Mouse (Mus musculus): ENCODE results near the gene Flcn. TPM values are rescaled to one million over a fixed set of nuclear protein-coding genes. Genes with fewer than 3 reads are reported as not detected.

Gene Flcn
- total RNA-seq, 2 experiments from 2014 or later: 33.3 to 36.1 TPM

GRCm38 (mm10) chr11:59772902-59773301 is 36.9 kb downstream of the Flcn start:
- intact Hi-C loops (cut with DNase I): no loop called here
- no peak for DNase-seq

GRCm38 (mm10) chr11:59772291-59772690 is 37.5 kb downstream of the Flcn start:
- DNase-seq: no peak
- intact Hi-C loops (cut with DNase I): no loop called here

- DNase-seq: no peak
- intact Hi-C loops (cut with DNase I): no loop called here
These were observed 39.1 kb downstream of the Flcn start for GRCm38 (mm10) chr11:59770753-59771152.

- intact Hi-C loops (cut with DNase I): loop anchor here (10.0 kb wide), 1 partner anchor 55 kb away; no protein-coding TSS in a partner anchor
- no peak for DNase-seq
These were observed 40.1 kb downstream of the Flcn start for GRCm38 (mm10) chr11:59769738-59770137.

DNA sequence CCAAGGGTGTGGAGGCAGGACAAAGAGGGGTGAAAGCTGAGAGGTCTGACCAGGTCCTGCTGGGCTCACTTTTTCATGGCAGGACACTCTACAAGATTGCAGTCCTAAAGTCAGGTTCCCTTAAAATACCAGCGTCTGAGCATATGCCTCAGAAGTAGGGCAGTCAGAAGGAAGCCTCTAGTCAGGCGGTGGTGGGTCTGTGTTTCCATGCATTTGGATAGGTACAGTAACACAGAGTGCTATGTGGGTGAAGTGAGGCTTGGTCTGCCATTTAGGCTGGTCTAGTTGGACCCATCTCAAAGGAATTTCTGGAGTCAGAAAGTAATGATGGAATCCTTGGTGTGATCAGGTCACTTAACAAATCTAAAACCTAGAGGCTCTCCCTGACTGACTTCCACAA is 40.5 kb downstream of the Flcn start:
- intact Hi-C loops (cut with DNase I): loop anchor here (10.0 kb wide), 1 partner anchor 55 kb away; no protein-coding TSS in a partner anchor
- DNase-seq: no peak

GRCm38 (mm10) chr11:59760796-59761195 is 49.0 kb downstream of the Flcn start:
- no peak for DNase-seq
- intact Hi-C loops (cut with DNase I): loop anchor here (10.0 kb wide), 1 partner anchor 64 kb away; no protein-coding TSS in a partner anchor

GRCm38 (mm10) chr11:59759626-59760025 is 50.2 kb downstream of the Flcn start:
- no peak for DNase-seq
- intact Hi-C loops (cut with DNase I): loop anchor here (10.0 kb wide), 1 partner anchor 65 kb away; no protein-coding TSS in a partner anchor

- peak; percentile 92 for DNase-seq
- intact Hi-C loops (cut with DNase I): no loop called here
These were observed 50.6 kb downstream of the Flcn start for GRCm38 (mm10) chr11:59759178-59759577.

DNA sequence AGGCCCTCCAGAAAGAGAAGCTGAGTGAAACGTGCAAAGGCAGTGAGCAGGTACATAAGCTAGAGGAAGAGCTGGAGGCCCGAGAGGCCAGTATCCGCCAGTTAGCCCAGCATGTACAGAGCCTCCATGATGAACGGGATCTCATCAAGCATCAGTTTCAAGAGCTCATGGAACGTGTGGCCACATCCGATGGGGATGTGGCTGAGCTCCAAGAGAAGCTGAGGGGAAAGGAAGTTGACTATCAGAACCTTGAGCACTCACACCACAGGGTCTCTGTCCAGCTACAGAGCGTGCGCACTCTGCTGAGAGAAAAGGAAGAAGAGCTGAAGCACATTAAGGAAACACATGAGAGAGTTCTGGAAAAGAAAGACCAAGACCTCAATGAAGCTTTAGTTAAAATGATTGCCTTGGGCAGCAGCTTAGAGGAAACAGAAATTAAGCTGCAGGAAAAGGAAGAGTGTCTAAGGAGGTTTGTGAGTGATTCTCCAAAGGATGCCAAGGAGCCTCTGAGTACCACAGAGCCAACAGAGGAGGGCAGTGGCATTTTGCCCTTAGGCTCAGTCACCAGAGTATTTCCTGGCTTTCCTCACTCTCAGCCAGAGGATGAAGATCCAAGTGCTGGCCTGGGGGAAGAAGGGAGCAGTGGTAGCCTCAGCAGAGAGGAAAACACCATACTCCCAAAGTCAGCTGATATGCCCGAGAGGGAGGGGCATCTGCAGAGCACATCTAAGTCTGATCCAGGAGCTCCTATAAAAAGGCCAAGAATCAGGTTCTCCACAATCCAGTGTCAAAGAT is 51.4 kb downstream of the Flcn start:
- intact Hi-C loops (cut with DNase I): no loop called here
- no peak for DNase-seq

DNA sequence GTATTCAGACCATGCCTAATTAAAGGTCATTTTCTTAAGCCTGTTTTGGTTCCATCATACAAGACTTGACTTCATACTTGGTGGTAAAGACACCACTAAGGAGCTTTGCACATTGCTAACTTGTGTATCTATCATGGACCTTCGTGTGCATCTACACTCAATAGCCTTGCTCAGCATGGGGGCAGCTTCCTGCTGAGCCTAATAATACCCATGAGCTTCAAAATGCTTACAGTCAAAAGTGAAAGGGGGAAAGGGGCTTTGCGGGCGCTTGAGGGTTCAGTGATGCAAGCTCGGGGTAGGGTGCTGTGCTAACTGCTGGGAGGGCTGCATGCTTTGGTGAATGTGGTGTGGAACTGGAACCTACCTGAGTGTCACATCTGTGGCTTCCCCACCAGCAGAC is 53.5 kb downstream of the Flcn start:
- intact Hi-C loops (cut with DNase I): no loop called here
- DNase-seq: no peak

DNA sequence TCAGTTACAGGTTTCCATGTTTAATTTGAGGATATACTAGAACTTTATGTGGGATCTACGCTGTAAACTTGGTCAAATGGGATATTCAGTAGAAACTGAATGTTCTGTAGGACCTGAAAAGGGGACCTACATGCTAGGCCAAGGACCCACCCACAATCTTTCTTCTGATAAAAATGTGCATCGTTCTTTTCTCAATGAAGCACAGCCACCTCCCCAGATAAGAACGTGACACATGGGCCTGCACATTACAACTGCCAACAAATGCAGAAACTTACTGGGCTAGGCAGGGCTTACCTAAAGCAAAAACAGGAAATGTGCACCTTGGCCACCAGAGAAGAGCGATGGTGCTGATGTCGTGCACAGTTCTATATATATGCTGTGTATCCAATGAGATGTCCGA is 55.3 kb downstream of the Flcn start:
- intact Hi-C loops (cut with DNase I): no loop called here
- DNase-seq: no peak

GRCm38 (mm10) chr11:59749050-59749449 is 60.8 kb downstream of the Flcn start:
- DNase-seq: no peak
- intact Hi-C loops (cut with DNase I): loop anchor here (10.0 kb wide), 1 partner anchor 224 kb away; the partner anchor contains the start of gene Zkscan17

DNA sequence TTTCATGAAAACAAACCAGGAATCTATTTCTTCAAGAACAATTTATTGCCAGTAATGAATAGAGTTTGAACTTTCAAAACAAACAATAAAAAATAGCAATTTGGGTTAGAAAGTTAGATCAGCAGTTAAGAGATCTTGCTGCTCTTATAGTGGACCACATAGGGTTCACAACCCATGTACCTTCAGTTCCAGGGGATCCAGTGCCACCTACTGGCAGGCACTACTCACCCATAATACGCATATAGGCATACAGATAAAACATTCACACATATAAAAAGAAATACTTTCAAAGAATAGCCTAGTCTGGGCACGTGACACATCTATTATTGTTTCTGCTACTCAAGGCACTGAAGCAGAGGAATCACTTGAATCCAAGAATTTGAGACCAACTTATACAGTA is 63.2 kb downstream of the Flcn start:
- intact Hi-C loops (cut with DNase I): loop anchor here (2.0 to 10.0 kb wide), 2 partner anchors 122 to 222 kb away; partner anchors contain the start of gene Zkscan17

GRCm38 (mm10) chr11:59745851-59746250 is 64.0 kb downstream of the Flcn start:
- intact Hi-C loops (cut with DNase I): loop anchor here (2.0 to 10.0 kb wide), 2 partner anchors 121 to 221 kb away; partner anchors contain the start of gene Zkscan17
- no peak for DNase-seq

More for the DNA sequence above, 63.2 kb downstream of the Flcn start:
- DNase-seq: peak; percentile 63

DNA sequence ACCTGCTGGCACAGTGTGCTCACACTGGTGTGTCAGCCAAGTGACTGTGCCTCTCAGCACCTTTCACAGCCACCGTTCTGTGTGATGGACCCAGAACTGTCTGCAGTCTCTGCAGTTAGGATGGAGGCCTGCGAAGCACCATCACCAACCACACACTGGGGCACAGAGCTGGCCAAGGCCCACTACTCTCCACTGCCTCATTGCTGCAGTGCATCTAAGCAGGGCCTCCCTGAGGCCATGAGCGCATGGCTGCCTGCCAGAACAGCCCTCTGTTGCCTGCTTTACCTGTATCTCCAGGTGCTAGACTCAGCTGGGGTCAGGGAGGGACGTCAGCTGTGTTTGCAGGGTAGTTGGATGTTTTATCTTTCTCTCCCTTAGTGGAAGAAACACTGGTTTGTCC is 65.4 kb downstream of the Flcn start:
- intact Hi-C loops (cut with DNase I): loop anchor here (10.0 kb wide), 1 partner anchor 220 kb away; the partner anchor contains the start of gene Zkscan17
- no peak for DNase-seq

DNA sequence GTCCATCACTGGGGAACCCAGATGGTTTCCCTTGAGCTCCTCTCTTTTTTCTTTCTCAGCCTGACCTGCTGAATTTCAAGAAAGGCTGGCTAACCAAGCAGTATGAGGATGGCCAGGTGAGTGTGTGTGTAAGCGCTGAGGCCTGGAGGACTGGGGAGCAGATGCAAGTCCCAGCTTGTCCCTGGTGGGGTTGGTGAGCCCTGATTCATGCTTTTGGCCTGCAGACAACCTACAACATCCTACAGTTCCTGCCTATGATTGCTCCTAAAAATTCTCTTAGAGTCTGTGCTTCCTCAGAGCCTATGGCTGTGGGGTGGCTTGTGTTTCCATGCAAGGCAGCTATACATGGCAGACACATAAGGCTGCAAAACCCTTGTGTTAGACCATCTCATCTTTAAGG is 66.1 kb downstream of the Flcn start:
- DNase-seq: no peak
- intact Hi-C loops (cut with DNase I): loop anchor here (10.0 kb wide), 1 partner anchor 219 kb away; the partner anchor contains the start of gene Zkscan17

DNA sequence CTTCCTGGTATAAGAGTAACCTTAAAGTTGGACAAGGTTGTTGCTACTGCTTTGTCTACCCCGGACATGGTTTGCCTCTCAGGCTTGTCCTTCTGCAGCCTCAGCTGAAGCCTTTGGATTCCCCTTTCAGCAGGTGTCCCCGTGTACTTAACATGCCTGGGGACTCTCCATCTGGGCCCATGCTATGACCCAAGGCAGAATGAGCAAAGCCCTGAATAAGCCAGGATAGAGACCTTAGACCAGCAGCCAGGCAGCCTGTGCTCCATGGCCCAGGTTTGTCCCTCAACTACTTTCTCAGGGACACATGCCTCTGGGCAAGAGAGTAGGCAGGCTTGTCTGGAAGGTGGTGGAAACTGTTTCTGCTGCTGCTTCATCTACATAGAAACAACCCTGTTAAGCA is 66.5 kb downstream of the Flcn start:
- no peak for DNase-seq
- intact Hi-C loops (cut with DNase I): loop anchor here (10.0 kb wide), 1 partner anchor 219 kb away; the partner anchor contains the start of gene Zkscan17

GRCm38 (mm10) chr11:59741915-59742314 is 67.9 kb downstream of the Flcn start:
- no peak for DNase-seq
- intact Hi-C loops (cut with DNase I): loop anchor here (10.0 kb wide), 1 partner anchor 217 kb away; the partner anchor contains the start of gene Zkscan17

Measured in left cerebral cortex, postnatal 4 days (tissue).